Mouse (Mus musculus) v-Abl transformed pro-B cells (cell line): ENCODE results near the gene Tmem229a.

Source experiments
- in situ Hi-C, 2 experiments: fragments of 400-800 bp; cut with MboI; formaldehyde crosslinking; loops; one replicate each; pipeline ENCODE4 v1.15.1; 2025; ENCODE audit not compliant: unreplicated experiment in 2 of 2

The Tmem229a gene

DNA sequence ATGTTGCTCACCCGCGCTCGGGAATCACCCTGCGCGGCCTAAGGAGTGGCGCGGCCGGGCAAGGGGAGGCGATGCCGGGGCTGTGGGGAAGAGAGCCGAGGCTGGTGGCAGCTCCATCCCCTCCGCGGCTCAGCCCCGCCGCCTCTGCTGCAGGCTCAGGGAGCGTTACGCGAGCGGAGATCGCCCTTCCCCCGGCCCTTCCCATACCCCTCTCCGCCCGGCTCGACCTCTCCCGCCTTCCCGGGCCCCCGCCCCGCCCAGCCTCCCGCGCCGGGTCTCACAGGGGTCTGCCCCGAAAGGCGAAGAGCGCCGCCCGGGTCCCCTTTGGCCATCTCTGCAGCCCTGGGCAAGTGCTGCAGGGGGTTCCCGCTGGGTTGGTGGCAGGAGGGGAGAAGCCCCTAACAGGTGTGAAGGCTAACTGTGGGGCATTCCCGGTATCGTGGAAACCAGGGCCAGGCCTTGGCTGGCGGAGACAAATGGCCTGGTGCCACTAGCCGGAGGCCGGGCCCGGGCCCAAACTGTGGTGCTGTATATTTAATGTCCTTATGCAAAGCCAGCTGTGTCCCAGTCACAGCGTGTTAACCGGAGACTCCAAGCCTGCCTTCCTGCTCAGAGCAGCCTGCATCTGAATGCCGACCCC lies at the start of gene Tmem229a:
Gene Tmem229a (minus strand): TSS at position 352 of the 640 bp plus-strand sequence.
- in situ Hi-C loops = no loop called here

DNA sequence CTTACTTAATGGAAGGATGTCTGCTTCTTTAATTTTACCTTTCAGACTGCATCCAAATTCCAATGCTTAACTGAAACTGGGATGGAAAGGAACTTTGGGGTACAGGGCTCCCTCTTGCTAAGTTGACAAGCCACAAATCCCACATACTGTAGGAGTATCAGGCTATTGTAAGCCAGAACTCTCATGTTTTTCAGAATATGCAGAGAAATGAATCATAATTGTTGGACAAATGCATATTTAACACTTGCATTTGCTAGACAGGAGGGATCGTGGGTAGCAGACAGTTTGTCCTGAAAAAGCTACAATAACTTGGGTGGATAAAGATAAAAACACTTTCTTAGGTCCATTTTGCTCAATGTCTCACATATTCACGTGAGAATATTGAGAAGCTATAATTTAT lies 37.7 kb upstream of the Tmem229a start:
- in situ Hi-C loops = no loop called here

DNA sequence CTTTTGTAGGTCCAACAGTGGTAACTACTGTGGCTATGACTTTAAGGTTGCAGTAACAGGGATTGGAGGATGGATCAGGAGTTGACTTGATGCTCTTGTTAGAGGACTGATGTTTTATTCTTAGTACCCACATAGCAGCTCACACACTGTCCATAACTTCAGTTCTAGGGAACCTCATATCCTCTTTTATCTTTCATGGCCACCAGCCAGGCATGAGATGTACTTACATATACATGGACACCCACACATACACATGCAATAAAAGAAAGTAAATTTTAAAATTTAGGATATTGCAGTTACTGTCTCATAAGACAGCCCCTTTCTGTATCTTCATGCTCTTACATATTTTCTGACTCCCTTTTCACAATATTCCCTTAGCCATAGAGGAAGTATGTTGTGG lies 33.7 kb upstream of the Tmem229a start:
- in situ Hi-C loops = no loop called here

DNA sequence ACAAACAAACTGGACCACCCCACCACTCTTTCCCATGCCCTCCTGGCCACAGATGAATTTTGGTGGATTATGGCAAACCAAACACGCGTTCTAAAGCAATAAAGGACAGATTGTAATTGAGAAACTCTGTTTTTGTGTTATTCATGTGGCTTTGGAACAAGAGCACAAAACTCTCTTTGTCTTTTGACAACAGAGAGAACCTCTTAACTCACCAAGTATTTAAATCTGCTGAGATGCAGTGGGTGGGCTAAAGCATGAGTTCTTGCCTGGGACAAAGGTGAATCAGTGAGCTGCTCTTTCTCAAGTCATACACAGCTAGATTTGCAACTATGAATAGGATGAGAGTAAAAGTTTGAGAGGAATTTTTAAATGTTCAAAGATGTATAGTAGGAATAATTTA lies 20.1 kb upstream of the Tmem229a start:
- in situ Hi-C loops = no loop called here

DNA sequence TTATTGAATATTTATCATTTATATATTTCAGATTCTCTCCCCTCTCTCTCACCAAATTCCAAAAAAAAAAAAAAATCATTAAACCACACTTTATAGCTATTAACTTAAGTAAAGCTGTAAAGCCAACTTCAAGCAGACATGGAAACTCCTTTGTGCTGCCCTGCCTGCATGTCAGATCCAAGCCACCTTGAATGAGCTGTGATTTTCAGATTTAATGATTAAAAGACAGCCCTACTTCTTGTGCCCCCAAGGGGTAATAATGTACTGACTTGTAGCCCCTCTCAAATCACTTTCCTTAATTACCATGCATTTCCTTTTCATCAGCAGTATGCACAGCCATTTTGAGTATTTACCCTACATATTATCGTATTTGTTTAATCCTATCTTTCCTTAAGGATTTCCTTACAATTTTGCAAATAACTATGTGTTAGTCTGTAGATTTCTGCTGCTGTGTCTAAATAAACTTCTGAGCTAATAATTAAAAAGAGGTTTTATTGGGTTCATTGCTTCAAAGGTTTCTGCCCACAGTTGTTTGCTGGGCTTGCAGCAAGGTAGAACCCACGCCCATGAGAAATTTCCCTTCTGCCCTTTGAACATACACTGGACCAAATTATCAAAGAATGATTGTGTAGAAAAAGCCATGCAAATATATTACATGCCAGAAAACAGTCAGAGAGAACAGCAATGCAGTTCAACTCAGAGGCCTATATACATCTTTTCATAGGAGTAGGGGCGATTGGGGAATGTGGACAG lies 12.6 kb upstream of the Tmem229a start:
- in situ Hi-C loops = no loop called here

DNA sequence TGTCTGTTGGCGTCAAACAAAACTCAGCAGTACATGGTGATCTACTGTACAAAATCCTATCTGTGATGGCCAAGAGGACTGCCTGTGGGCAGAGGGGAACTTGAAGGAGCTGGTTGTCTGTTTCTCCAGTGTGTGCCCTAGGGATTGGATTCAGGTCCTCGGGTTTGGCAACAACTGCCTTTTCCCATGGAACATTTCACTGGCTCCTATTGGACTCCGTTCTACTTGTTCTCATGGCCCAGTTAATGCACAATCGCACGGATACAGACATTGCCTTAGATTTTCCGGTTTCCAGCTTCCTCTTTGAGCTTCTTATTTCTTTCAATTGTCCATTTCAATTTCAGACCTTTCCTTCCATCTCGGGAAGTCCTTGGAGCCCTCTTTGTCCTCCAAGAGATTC lies 11.6 kb upstream of the Tmem229a start:
- in situ Hi-C loops = no loop called here

DNA sequence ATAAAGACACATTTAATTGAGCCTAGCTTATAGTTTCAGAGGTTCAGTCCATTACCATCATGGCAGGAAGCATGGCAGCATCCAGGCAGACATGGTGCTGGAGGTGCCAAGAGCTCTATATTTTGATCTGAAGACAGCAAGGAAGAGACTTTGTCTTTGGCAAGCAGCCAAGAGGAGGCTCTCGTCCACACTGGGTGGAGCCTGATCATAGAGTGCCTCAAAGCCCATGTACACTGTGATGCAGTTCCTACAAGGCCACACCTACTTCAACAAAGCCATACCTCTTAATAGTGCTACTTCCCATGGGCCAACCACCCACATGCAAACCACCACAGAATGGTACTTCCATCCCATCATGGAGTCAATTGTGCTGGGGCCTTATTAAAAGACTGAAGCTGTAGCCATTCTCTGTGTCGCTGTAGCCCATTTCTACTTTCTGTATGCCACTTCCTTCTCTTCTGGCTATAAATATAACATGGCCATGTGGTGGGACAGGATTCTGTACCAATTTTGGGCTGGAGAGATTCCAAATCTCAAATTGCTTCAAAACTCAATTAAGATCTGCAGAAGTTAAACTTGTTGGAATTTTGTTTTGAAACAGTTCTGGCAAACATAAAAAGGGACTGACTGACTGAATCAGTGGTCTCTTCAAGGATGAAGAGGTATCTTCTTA lies 10.0 kb upstream of the Tmem229a start:
- in situ Hi-C loops = no loop called here

DNA sequence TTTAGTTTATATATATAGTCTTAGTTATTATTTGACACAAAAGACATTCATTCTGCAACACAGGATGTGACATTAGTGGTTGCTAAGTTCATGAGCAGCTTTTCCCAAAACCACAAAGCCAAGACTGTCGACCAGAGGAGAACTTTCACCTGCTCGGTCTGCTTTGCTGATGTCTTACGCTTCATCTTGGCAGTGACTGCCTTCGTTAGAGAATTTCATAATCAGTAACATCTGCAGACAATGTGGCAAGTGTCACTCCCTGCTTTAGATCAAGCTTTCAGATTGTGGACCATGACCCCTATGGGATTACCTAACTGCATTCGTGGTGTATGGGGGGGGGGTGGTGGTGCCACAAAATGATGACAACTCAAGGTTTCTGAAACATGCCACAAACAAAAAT lies 7.7 kb upstream of the Tmem229a start:
- in situ Hi-C loops = no loop called here

DNA sequence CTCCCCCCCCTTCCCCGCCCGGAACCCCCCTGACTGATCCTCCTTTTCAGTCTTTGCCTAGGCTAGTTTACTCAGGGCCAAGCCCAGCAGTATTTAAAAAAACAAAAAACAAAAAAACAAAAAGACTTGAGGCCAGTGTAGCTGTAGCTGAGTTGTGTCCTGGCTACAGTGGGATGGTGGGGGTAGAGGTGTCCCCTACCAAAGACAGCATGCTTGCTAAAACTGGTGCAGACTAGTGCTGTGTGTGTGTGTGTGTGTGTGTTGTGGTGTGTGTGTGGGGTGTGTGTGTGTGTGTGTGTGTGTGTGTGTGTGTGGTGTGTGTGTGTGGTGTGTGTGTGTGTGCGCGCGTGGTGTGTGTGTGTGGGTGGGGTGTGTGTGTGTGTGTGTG lies 483 bp upstream of the Tmem229a start:
- in situ Hi-C loops = no loop called here

DNA sequence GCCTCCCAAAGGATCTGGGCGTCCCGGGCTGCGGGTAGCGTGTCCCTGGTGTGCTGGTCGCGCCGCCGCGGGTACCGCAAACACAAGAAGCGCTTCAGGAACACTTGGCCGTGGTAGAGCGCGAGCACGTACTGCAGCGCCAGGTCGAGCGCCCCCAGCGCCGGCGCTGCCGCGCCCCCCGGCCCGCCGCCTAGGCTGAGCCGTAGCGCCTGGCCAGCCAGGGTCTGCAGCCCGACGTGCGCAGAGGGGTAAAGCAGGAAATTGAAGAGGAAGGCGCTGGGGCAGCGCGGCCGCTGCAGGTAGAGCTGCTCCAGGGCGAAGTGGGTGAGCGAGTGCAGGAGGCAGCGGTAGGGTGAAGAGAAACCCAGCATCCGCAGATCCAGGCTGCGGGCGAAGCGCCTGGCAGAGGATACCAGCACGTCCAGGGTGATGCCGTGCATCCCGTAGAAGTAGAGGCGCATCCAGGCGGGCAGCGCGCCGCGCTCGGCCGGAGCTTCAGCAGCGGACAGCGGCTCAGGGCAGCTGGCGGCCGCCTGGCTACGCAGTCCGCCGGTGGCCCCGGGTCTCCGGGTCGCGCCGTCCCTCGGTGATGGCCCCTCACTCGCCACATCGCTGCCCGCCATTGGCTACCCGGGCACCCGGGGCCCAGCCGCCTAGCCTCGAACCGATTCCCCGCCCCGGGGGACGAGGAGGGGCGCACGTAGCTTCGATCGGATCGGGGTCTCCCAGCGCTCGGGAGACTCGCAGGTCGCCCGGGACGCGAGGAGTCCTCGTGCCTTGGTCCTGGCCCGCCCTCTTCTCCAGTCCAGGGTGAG lies 759 bp downstream of the Tmem229a start:
- in situ Hi-C loops = no loop called here

DNA sequence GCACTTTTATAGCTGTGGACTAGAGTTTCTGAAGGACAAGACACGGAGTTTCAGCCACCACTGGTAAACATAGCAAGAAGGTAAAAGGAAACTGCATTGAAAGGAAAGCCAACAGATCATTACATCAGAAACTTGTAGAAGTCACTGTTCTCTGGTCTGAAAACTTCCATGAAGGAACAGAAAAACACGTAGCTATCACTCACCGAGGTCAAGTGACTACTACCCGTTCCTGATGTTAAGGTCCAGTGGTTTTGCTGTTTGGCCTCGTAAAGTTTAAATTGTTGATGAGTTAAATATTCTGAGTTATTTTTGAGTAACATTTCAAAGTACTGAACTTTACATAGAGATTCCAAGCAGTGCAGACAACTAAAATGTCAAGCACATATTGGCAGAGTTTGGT lies 2.0 kb downstream of the Tmem229a start:
- in situ Hi-C loops = no loop called here

DNA sequence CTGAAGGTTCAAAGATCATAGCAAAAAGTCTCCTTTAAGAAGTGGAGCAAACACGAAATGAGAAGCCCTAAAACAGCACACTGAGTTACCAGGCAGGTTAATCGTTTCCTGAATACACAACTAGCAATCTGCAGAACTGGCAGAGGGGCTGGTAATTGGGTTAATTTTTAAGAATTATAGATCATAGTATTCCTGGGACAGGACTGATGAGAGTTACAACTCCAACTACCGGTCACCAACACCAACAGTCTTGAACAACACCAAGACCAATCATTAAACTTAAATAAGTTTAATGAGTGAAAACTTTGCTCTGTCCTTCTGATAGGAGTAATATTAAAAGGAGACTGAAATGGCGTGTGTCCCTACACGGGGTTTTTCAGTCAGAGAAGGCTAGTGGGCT lies 3.8 kb downstream of the Tmem229a start:
- in situ Hi-C loops = no loop called here

DNA sequence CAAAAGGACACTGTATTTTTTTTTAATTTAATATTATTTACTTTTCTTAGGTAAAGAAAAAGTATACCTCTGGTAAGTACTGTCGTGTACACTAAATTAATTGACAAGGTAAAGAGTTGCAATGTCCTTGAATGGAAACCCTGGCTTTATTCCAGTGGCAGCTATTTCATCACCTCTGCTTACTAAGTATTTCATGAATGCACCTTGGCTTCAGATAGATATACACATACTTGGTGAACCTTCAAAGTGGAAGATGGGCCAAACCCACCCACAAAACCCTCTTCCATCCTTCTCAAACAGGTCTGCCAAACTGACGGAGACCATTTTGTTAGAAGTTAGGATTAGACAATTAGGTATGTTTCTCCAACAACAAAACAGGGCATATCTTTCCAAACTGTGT lies 5.4 kb downstream of the Tmem229a start:
- in situ Hi-C loops = no loop called here

DNA sequence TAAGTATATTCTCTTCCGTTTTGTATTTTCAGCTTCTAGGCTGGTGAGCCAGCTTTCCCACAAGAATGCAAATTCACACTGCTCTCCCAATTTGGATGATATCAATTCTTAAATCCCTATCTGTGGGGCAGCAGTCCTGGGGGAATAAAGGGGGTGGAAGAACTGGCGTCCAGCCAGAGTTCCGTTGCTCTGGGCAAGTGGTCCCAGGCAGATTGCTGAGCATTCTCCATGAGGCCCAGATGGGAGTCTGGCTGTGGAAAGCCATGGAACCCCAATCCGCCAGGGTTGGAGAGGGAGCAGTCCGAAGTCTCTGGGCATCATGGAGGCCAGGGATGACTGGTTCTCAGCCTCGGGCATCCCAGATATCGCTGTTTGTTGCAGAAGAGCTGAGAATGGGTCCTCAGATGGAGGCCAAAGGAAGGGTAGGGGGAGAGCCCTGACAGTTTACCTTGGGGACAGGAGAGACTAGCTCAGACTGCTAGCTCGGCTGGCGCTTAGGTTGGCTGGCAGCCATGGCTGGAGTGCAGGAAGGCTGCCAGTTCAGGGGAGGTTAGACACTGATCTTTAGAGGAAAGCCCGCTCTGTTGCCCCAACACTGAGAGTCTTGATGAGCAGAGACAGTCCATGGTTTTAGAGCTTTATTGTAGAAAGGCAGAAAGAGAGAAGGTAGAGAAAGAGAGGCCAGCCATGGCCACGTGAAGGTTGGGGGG lies 30.9 kb downstream of the Tmem229a start:
- in situ Hi-C loops = no loop called here

DNA sequence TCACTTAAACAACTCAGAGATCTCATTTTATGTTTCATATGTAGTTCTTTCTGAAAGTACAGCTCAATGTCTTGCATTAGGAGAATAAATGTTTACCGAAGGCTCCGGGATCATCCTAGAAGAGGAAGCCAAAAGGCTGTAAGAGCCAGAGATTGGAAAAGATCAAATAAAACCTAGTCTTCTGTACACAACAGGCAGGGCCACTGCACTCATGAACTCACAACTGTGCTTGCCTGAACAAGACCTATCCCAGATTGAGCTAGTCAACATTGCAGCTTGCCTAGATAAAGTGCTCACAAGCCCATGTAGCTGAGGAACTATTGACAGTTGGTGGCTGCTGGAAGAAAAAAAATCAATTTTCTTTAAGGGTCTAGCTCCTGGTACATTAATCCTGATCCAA lies 42.5 kb downstream of the Tmem229a start:
- in situ Hi-C loops = no loop called here

DNA sequence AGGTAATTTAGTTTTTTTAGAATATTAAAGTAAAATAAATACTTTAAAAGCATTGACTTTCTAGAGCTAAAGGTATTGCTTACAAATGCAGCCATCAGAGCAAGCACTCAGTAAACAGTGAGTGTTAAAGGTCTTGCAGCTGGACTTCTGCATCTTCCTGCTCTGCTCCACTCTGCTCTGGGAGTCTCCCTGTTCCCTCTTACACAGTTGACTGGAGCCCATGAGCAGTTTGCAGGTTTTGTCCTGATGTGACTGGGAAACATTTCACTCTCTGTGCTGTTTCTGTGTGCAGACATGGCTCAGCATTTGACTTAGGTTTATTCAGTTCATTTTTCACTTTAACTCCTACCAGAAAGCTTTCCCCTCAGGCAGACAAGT lies 45.4 kb downstream of the Tmem229a start:
- in situ Hi-C loops = no loop called here

DNA sequence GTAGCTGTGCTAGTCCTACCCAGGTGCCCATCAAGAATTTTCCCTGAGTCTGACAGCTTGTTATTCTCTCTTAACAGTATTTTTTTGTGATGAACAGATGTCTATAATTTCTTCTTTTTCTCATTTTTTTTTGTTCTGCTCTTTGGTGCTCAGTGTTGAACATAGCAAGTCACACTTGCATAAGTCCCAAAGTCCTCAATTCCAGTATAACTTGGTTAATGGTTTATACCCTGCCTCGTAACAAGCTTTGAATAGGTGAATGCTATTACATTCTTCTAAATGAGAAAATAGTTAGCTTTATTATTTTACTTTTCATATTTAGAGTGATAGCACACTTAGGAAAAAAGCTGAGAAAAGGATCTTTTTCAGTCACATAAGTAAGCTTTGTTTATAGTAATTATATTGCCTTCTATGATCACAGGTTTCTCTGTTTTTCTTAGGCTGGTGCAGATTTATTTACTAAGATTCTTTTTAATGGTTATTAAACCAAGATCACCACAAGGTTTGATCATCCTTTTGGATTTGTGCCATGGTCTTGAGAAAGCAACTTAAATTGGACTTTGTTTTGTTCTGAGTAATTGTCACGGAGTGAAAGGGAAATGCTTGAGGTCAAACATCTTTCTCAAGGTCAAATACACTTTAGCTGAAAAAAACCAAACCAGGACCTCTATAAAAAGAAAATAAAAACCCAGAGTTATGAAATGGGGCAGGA lies 45.9 kb downstream of the Tmem229a start:
- in situ Hi-C loops = no loop called here

DNA sequence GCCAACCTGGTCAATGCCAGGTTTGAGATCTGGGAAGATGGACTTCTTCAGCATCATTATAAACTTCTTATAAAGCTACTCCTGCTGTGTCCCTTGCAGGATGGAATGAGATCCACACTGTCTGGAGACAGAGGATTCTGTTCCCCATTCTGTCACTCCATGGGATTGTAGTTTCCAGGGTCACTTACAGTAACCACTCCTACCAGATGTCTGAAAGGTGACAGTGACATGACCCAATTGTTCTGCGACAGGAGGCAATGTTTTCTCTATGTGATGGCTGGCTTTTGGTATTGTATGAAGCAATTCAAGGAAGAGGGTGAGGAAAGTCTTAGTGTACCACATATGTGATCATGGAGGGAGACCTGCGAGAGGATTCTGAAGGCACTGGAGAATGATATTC lies 48.3 kb downstream of the Tmem229a start:
- in situ Hi-C loops = no loop called here

DNA sequence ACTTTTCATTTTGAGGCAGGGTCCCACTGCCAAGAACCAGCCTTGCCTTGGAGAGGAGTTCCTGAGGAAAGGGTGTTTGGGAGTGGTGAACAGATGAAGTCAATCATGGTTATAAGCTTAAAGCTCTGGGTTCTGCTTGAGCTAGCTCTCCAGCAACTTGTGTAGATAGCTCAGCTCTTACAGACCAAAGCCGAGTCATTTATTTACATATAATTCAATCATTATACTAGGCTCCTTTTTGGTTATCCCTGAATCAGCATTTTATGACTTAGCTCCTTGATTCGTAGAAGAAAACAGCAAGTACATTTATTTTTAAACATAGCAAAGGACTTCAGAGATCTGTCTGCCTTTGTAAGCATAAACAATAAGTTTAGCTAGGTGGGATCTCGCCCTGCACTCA lies 51.0 kb downstream of the Tmem229a start:
- in situ Hi-C loops = no loop called here
